Comparison of ENCODE assay signal across 8 mouse cellular contexts in genomic region chr5:115652681-115653575, GRCm38 (mm10). TPM values are rescaled to one million over a fixed set of nuclear protein-coding genes. Genes with fewer than 3 reads are reported as not detected.
DNase-seq lines count a peak whose midpoint lies in the region; ATAC-seq and TF ChIP-seq lines count a peak whose summit lies in the region.

No protein-coding gene starts in this region.

- peak overlapping the region; percentile 69 for H3K9ac ChIP-seq in heart, embryonic 12.5 days
- H3K9ac ChIP-seq in kidney, postnatal 0 days (ENCODE audit: low read depth, low read length): peak overlapping the region; percentile 51
- H3K9ac ChIP-seq in liver, embryonic 11.5 days (ENCODE audit: low read depth, low read length): peak overlapping the region; percentile 55
- H3K9ac ChIP-seq in stomach, embryonic 14.5 days (replicated peaks; ENCODE audit: low read depth, low read length): no peak overlapping the region; the same call in 1 of the 2 replicates

- TF ChIP-seq CTCF in kidney, postnatal 0 days (IDR thresholded peaks at IDR 0.05; ENCODE audit: low read depth): peak; percentile 99

- WGBS in heart, embryonic 12.5 days: 4% methylated on average over 35 of the region's 35 CpGs
- 4% methylated on average over 35 of the region's 35 CpGs for WGBS in kidney, postnatal 0 days
- WGBS in liver, embryonic 11.5 days: 4% methylated on average over 35 of the region's 35 CpGs
- WGBS in stomach, embryonic 14.5 days: 2% methylated on average over 35 of the region's 35 CpGs

- H3K4me1 ChIP-seq in heart, embryonic 12.5 days (replicated peaks): peaks cover 9% of the 10 kb centered on the region
- H3K4me1 ChIP-seq in kidney, postnatal 0 days (replicated peaks; ENCODE audit: insufficient read depth, low read length): no peaks in the 10 kb centered on the region; the same call in 1 of the 2 replicates
- peaks cover 4% of the 10 kb centered on the region for H3K4me1 ChIP-seq in liver, embryonic 11.5 days (replicated peaks; ENCODE audit: control insufficient read depth, insufficient read depth, low read length)
- peaks cover 2% of the 10 kb centered on the region; the same call in 1 of the 2 replicates for H3K4me1 ChIP-seq in stomach, embryonic 14.5 days (ENCODE audit: control insufficient read depth, insufficient read depth, low read length)

- H3K36me3 ChIP-seq in heart, embryonic 12.5 days: no peaks in the 10 kb centered on the region
- H3K36me3 ChIP-seq in kidney, postnatal 0 days (ENCODE audit: insufficient read depth, low read length): 0 out of 2 replicates have a peak, but pooled peaks cover 2% of the 10 kb centered on the region
- H3K36me3 ChIP-seq in liver, embryonic 11.5 days (ENCODE audit: control insufficient read depth, insufficient read depth, low read length): no peaks in the 10 kb centered on the region
- peaks cover under 1% of the 10 kb centered on the region; the same call in 1 of the 2 replicates for H3K36me3 ChIP-seq in stomach, embryonic 14.5 days (ENCODE audit: control insufficient read depth, insufficient read depth, low read length)

- peak overlapping the region; percentile 67 for H3K27ac ChIP-seq in heart, embryonic 12.5 days (ENCODE audit: poor library complexity, severe bottlenecking)
- peak overlapping the region; percentile 84 for H3K27ac ChIP-seq in kidney, postnatal 0 days
- peak overlapping the region; percentile 28; the same call in 1 of the 2 replicates for H3K27ac ChIP-seq in liver, embryonic 11.5 days (ENCODE audit: low read depth, low read length)
- H3K27ac ChIP-seq in stomach, embryonic 14.5 days (ENCODE audit: low read length): peak overlapping the region; percentile 80

- H3K4me2 ChIP-seq in heart, embryonic 12.5 days: peak overlapping the region; percentile 77
- H3K4me2 ChIP-seq in kidney, postnatal 0 days (ENCODE audit: low read length): peak overlapping the region; percentile 63
- H3K4me2 ChIP-seq in liver, embryonic 11.5 days: peak overlapping the region; percentile 70
- H3K4me2 ChIP-seq in stomach, embryonic 14.5 days (replicated peaks; ENCODE audit: low read depth, low read length): peak overlapping the region; percentile 50

- DNase-seq in CD4-positive helper T cell, adult 2 months (ENCODE audit: low read depth, low spot score): peak; percentile 99
- peak; percentile 97 for DNase-seq in brain, embryonic 18.5 days (ENCODE audit: low read depth, low spot score)
- peak; percentile 99 for DNase-seq in kidney, postnatal 0 days (ENCODE audit: low spot score)
- DNase-seq in liver, embryonic 11.5 days (ENCODE audit: low spot score): peak; percentile 100
- DNase-seq in naive thymus-derived CD4-positive, alpha-beta T cell, adult 2 months (ENCODE audit: low read depth): peak; percentile 99

- ATAC-seq in erythroid progenitor cell, adult 5-6 weeks (replicated peaks; ENCODE audit: low FRiP score, poor library complexity, severe bottlenecking): peak; percentile 95
- ATAC-seq in heart, embryonic 12.5 days (ENCODE audit: insufficient number of reproducible peaks, low FRiP score): peak; percentile 99
- ATAC-seq in kidney, postnatal 0 days (replicated peaks; ENCODE audit: low FRiP score, low read depth): peak; percentile 99
- peak; percentile 100 for ATAC-seq in liver, embryonic 11.5 days (replicated peaks; ENCODE audit: low FRiP score)
- ATAC-seq in stomach, embryonic 14.5 days (ENCODE audit: insufficient number of reproducible peaks, insufficient read depth, low FRiP score, low read depth): peak; percentile 100

- H3K27me3 ChIP-seq in heart, embryonic 12.5 days (replicated peaks): peaks cover 5% of the 10 kb centered on the region; the same call in 1 of the 2 replicates
- H3K27me3 ChIP-seq in kidney, postnatal 0 days (ENCODE audit: insufficient read depth, low read length): no peaks in the 10 kb centered on the region
- H3K27me3 ChIP-seq in liver, embryonic 11.5 days (replicated peaks; ENCODE audit: control insufficient read depth, insufficient read depth, low read length): no peaks in the 10 kb centered on the region
- H3K27me3 ChIP-seq in stomach, embryonic 14.5 days (ENCODE audit: control insufficient read depth, insufficient read depth, low read length): no peaks in the 10 kb centered on the region

- H3K9me3 ChIP-seq in heart, embryonic 12.5 days (replicated peaks): no peaks in the 10 kb centered on the region
- no peaks in the 10 kb centered on the region for H3K9me3 ChIP-seq in kidney, postnatal 0 days (replicated peaks; ENCODE audit: low read length)
- H3K9me3 ChIP-seq in liver, embryonic 11.5 days (ENCODE audit: control insufficient read depth, low read length): no peaks in the 10 kb centered on the region
- H3K9me3 ChIP-seq in stomach, embryonic 14.5 days (ENCODE audit: control insufficient read depth, low read depth, low read length): no peaks in the 10 kb centered on the region

- H3K4me3 ChIP-seq in heart, embryonic 12.5 days: peak overlapping the region; percentile 53
- H3K4me3 ChIP-seq in kidney, postnatal 0 days (replicated peaks; ENCODE audit: low read depth, low read length): peak overlapping the region; percentile 28
- H3K4me3 ChIP-seq in liver, embryonic 11.5 days (ENCODE audit: low read depth, low read length): peak overlapping the region; percentile 48
- H3K4me3 ChIP-seq in stomach, embryonic 14.5 days (ENCODE audit: low read depth, low read length): peak overlapping the region; percentile 31

RNA-seq across cellular contexts. Expression of gene Rab35, which starts 21.2 kb away (rescaled TPM):
- 33.5 and 53.7 TPM in 2 replicates for total RNA-seq in erythroid progenitor cell, adult 5-6 weeks (2015; ENCODE audit: low replicate concordance)
- total RNA-seq in erythroid progenitor cell, adult 5-6 weeks (2017; ENCODE audit: low replicate concordance): 46.8 and 49.4 TPM in 2 replicates
- polyA plus RNA-seq in heart, embryonic 12.5 days (2016; fragmentation: Nextera tagmentation; extraction: Ambion mirVana): 20.1 and 20.9 TPM in 2 replicates
- 17.2 and 18.5 TPM in 2 replicates for polyA plus RNA-seq in kidney, postnatal 0 days (2015; fragmentation: Nextera tagmentation; extraction: Ambion mirVana)
- 22.5 and 26.1 TPM in 2 replicates for polyA plus RNA-seq in liver, embryonic 11.5 days (2014; fragmentation: Nextera tagmentation; extraction: Ambion mirVana)
- 12.7 and 14.7 TPM in 2 replicates for polyA plus RNA-seq in stomach, embryonic 14.5 days (2014; fragmentation: Nextera tagmentation; extraction: Ambion mirVana)

Comparison
In these comparisons a context has a peak if more than half of its experiments do, and no peak if none do; other contexts are left out.
1. Peak in every context shown above with its lines: DNase-seq, ATAC-seq, H3K4me3 ChIP-seq and H3K27ac ChIP-seq.
2. H3K27ac ChIP-seq: peak in every context shown above with its lines; median percentile 84 in kidney, postnatal 0 days; 80 in stomach, embryonic 14.5 days; 67 in heart, embryonic 12.5 days; 28 in liver, embryonic 11.5 days.